Mouse (Mus musculus) small intestine, adult 2 months (tissue): ENCODE data around the gene 2700081O15Rik. TPM values are rescaled to one million over a fixed set of nuclear protein-coding genes. Genes with fewer than 3 reads are reported as not detected.
A peak's percentile ranks its signal among the peaks of the same experiment; 100 is the strongest.

Experiments used
- H3K27ac ChIP-seq: fragments of 200-500 bp; 2 replicates; pipeline ENCODE4 v1.5.1; 2012; ENCODE audit warnings: low read depth, low read length, control low read depth, inconsistent platforms; ENCODE audit not compliant: insufficient read depth
- H3K27me3 ChIP-seq: fragments of 200-500 bp; 2 replicates; pipeline ENCODE4 v1.6.1; 2012; ENCODE audit warnings: mild to moderate bottlenecking, moderate library complexity, low read length, inconsistent platforms; ENCODE audit not compliant: control insufficient read depth, insufficient read depth
- H3K36me3 ChIP-seq: fragments of 200-500 bp; 2 replicates; pipeline ENCODE4 v1.6.1; 2012; ENCODE audit warnings: mild to moderate bottlenecking, low read length, control low read depth, inconsistent platforms; ENCODE audit not compliant: control insufficient read depth, insufficient read depth
- H3K4me1 ChIP-seq: fragments of 200-500 bp; 2 replicates; pipeline ENCODE4 v1.6.1; 2012; ENCODE audit warnings: low read length, inconsistent platforms, mixed read lengths; ENCODE audit not compliant: control insufficient read depth, insufficient read depth, insufficient read length
- H3K4me3 ChIP-seq: fragments of 200-500 bp; 2 replicates; pipeline ENCODE4 v1.5.1; 2012; ENCODE audit warnings: low read depth, mild to moderate bottlenecking, control low read depth, inconsistent platforms, low read length, moderate library complexity
- CTCF ChIP-seq: fragments of 200-500 bp; IDR thresholded peaks from 2 replicates; pipeline ENCODE4 v1.5.1; 2012; ENCODE audit warnings: low read depth, mild to moderate bottlenecking, control low read depth, inconsistent platforms, low read length, moderate library complexity, mixed read lengths; ENCODE audit not compliant: insufficient replicate concordance, insufficient read length; ENCODE audit errors: extremely low read depth
- POLR2A ChIP-seq: fragments of 200-500 bp; IDR thresholded peaks from 2 replicates; pipeline ENCODE4 v1.6.1; 2012; ENCODE audit warnings: low read depth, mild to moderate bottlenecking, control low read depth, inconsistent platforms, low read length, moderate library complexity
- WGBS: fragments of 180-500 bp; shearing (Covaris S2); methylation state at CpG from one replicate; pipeline ENCODE4 v1.1.7; 2018; 5-methylcytosine and 5-hydroxymethylcytosine counted together
- polyA plus RNA-seq: library from polyadenylated mRNA; depleted of rRNA; stranded (reverse); fragments of >200 nt; gene quantifications from 2 replicates; pipeline ENCODE4 v1.2.3, GENCODE M21; 2012

2700081O15Rik gene
- polyA plus RNA-seq, 1 experiment = 11.9 TPM

DNA sequence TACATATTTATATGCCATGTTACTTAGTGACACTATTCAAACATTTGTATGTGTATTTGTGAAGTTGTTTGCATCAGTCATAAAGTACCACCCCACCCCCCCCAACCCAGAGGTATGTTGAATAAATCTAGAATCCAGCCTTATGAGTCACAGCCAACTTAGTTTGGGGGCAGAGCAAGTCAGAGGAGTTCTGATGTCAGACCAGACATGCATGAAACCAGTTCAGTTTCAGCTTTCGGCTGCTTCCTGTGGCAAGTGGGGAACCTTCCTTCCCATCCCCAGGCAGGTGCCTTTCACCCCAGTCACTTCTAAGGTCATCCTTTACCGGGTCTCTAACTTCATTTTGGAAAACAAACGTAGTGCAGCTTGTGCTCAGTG is 8.0 kb downstream of the 2700081O15Rik start:
- 55% methylated on average over 3 of the region's 3 CpGs for WGBS

DNA sequence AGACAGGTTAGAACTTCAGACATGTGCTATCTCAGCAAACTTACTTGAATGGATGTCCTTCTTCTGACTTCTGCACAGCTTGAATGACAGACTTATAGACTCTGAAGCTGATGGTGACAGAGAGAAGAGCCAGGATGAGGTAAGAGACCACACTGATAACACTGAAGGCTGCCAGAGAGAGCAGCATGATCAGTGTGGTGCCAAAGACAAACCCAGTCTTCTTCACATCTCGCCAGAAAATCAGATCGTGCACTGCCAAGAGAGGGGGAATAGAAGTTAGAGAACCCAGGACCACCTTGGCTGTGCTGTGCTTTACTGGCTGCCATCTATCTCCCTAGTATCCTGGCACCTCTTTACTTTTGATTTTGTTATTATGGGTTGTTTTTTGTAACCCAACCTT is 17.5 kb downstream of the 2700081O15Rik start:
- peaks cover 30% of the 10 kb centered on the region for H3K36me3 ChIP-seq
- WGBS = 95% methylated on average over 2 of the region's 2 CpGs
- TF ChIP-seq POLR2A (no peak), CTCF (no peak)
- no peak overlapping the region for H3K27ac ChIP-seq
- H3K4me3 ChIP-seq = no peak overlapping the region
- no peaks in the 10 kb centered on the region for H3K4me1 ChIP-seq
- no peaks in the 10 kb centered on the region for H3K27me3 ChIP-seq

More for the DNA sequence above, 8.0 kb downstream of the 2700081O15Rik start:
- peaks cover 15% of the 10 kb centered on the region for H3K4me1 ChIP-seq
- no peak for TF ChIP-seq POLR2A
- H3K27ac ChIP-seq = no peak overlapping the region
- H3K36me3 ChIP-seq = peaks cover 27% of the 10 kb centered on the region
- H3K4me3 ChIP-seq = no peak overlapping the region
- no peaks in the 10 kb centered on the region for H3K27me3 ChIP-seq

DNA sequence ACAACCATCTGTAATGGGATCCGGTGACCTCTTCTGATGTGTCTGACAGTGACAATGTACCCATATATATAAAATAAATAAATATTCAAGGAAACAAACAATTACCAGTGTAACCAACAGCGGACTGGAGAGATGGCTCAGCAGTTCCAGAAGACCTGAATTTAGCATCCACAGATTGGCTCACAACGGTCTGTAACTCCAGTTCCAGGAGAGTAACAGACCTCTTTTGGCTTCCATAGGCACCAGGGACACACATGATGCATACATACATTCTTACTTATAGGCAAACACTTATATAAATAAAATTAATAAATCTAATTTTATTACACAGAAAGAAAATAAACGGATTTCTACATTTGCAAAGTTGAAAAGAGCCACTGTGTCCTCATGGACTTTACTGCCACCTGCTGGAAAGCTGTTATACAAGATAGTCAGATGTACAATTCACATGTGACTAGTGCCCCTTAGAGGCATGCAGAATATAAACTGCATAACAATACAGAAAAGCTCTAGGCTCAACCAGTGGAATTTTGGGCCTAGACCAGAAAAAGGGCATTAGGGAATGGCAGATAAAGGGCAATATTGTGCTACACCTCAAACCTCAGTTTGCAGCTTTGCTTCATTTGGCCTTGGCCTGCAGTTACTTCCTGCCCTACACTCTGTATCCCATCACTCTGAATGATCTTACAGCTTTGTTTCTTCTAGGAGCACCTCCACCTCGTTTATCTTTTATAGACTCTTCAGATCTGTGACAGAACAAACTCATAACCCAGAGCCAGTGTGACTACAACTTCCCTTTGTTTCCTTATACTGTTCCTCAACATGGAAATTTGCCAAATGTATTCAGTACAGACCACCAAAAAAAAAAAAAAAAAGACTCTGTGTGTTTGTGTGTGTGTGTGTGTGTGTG is 18.9 kb downstream of the 2700081O15Rik start:
- Histone ChIP-seq H3K36me3 (peaks cover 21% of the 10 kb centered on the region), H3K27ac (no peak overlapping the region), H3K27me3 (no peaks in the 10 kb centered on the region), H3K4me3 (no peak overlapping the region), H3K4me1 (no peaks in the 10 kb centered on the region)
- WGBS = 59% methylated on average over 5 of the region's 5 CpGs
- TF ChIP-seq POLR2A (no peak), CTCF (no peak)

DNA sequence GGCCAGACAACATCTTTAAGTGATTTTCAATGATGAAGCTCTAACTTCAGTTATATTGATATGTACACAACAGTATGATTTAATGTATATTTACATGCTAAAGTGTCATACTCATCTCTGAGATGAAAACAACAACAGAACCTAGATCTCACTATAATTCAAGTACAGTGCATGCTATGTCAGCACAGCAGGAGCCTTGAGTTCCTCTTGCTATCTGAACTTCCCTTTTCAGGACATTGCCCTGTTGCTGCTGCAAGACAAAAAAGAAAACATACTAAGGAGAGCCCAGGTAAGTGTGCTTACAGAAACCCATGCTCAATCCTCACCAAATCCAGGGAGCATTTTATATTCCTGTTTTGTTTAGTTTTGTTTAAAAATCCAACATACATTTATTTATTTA is 20.9 kb downstream of the 2700081O15Rik start:
- Histone ChIP-seq H3K36me3 (peaks cover 8% of the 10 kb centered on the region), H3K27ac (no peak overlapping the region), H3K27me3 (no peaks in the 10 kb centered on the region), H3K4me1 (no peaks in the 10 kb centered on the region; the same call in 1 of the 2 replicates), H3K4me3 (no peak overlapping the region)
- TF ChIP-seq POLR2A = no peak
- no peak for TF ChIP-seq CTCF

DNA sequence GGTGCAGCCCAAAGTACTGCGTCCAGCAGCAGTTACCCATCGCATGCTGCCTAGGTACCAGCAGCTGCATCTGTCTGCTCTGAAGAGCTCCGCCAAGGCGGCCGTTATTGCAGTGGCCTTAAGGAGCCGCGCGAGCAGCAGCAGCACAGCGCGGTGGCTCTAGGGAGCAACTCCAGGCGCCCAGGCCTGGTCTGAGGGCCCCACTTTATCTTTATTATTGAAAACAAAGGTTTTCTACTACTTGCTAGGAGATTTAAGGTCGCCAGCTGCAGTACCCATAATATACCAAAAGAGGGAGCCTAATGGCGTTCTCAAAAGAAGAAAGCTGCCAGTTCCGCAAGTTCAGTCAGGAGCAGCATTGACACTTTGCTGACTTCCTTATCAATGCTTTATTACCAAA is 24.1 kb downstream of the 2700081O15Rik start:
- Histone ChIP-seq H3K4me3 (no peak overlapping the region), H3K36me3 (no peaks in the 10 kb centered on the region), H3K27me3 (no peaks in the 10 kb centered on the region), H3K4me1 (no peaks in the 10 kb centered on the region; the same call in 1 of the 2 replicates), H3K27ac (no peak overlapping the region)
- TF ChIP-seq CTCF (peak; percentile 35; the same call in 1 of the 2 replicates), POLR2A (no peak)
- WGBS = 36% methylated on average over 14 of the region's 14 CpGs

DNA sequence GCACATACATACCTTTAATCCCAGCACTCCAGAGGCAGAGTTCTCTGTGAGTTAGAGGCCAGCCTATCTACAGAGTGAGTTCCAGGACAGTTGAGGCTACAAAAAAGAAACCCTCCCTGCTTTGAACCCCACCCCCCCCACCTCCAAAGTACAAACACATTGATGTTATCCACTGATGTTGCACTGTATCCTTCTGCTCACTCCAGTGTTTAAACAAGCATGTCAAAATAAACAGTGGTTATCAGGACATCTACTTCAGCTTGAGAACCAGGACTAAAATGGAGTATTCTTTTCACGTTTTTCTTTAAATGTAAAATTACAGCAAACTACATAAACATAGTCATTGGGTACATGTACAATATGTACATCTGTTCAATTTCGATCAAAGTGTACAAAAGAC is 27.7 kb downstream of the 2700081O15Rik start:
- TF ChIP-seq POLR2A (no peak), CTCF (no peak)
- Histone ChIP-seq H3K27ac (no peak overlapping the region), H3K4me1 (no peaks in the 10 kb centered on the region; the same call in 1 of the 2 replicates)

DNA sequence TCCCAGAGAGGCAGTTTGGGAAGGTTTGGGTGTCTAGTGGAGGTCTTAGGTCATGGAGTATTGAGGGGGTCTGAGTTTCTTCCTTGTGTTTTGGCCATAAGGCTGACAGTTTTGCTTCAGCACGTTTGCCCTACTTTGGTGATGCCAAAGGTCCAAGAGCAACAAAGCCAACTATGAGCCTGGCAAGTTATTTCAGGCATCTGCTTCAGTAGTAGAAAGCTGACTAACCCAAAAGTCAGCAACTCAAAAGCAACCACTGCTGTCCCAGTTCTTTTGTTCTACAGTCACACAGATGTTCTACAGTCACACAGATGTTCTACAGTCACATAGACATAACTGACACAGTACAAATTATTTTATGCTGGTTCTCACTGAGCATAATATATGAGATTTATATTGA is 28.2 kb downstream of the 2700081O15Rik start:
- H3K4me3 ChIP-seq = no peak overlapping the region
- 55% methylated on average over 1 of the region's 1 CpGs for WGBS
- H3K36me3 ChIP-seq = 0 out of 2 replicates have a peak, but pooled peaks cover 2% of the 10 kb centered on the region
- H3K27me3 ChIP-seq = no peaks in the 10 kb centered on the region
- H3K4me1 ChIP-seq = no peaks in the 10 kb centered on the region; the same call in 1 of the 2 replicates
- H3K27ac ChIP-seq = no peak overlapping the region
- no peak for TF ChIP-seq CTCF
- TF ChIP-seq POLR2A = no peak

More for the DNA sequence above, 27.7 kb downstream of the 2700081O15Rik start:
- 80% methylated on average over 2 of the region's 2 CpGs for WGBS
- Histone ChIP-seq H3K27me3 (no peaks in the 10 kb centered on the region), H3K4me3 (no peak overlapping the region), H3K36me3 (0 out of 2 replicates have a peak, but pooled peaks cover 2% of the 10 kb centered on the region)

DNA sequence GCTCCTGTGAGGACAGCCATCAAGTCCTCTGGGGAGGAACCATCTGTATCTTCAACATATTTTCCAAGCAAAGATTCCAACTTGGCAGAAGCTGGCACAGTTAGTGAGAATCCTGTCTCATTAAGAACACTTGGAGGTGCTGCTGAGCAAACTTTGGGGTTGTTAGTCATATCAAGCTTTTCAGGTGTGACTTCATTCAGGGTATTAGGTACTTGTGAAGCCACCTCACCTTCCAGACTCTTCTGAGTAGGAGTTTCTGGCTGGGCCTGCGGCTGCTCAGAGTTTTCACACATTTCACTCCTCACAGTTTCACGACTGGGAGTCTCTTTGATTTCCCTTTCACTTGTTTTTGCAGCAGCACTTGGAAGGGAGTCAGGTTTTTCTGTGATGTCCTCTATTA is 39.4 kb downstream of the 2700081O15Rik start:
- H3K27ac ChIP-seq = no peak overlapping the region
- 71% methylated on average over 2 of the region's 2 CpGs for WGBS
- no peak overlapping the region for H3K4me3 ChIP-seq
- no peaks in the 10 kb centered on the region for H3K36me3 ChIP-seq
- H3K4me1 ChIP-seq = no peaks in the 10 kb centered on the region
- TF ChIP-seq CTCF = no peak
- no peak for TF ChIP-seq POLR2A
- H3K27me3 ChIP-seq = no peaks in the 10 kb centered on the region
